Mouse (Mus musculus): ENCODE results near the gene Tmem269.

Tmem269 gene

GRCm38 (mm10) chr4:119218169-119218568 lies at the start of gene Tmem269:
Tmem269 (minus strand) TSS chr4:119218217.
- DNase-seq (ENCODE audit: low spot score): no peak

GRCm38 (mm10) chr4:119266606-119267005 lies 48.6 kb upstream of the Tmem269 start:
- DNase-seq (ENCODE audit: low spot score): no peak

GRCm38 (mm10) chr4:119263459-119263858 lies 45.4 kb upstream of the Tmem269 start:
- DNase-seq (ENCODE audit: low spot score): no peak

GRCm38 (mm10) chr4:119262483-119262882 lies 44.5 kb upstream of the Tmem269 start:
- no peak for DNase-seq (ENCODE audit: low spot score)

GRCm38 (mm10) chr4:119261087-119261713 lies 43.2 kb upstream of the Tmem269 start:
- no peak for DNase-seq (ENCODE audit: low spot score)

GRCm38 (mm10) chr4:119259344-119260254 lies 41.6 kb upstream of the Tmem269 start:
- no peak for DNase-seq (ENCODE audit: low spot score)

GRCm38 (mm10) chr4:119257083-119257482 lies 39.1 kb upstream of the Tmem269 start:
- no peak for DNase-seq (ENCODE audit: low spot score)

GRCm38 (mm10) chr4:119255351-119255750 lies 37.3 kb upstream of the Tmem269 start, which contains the start of gene Cldn19:
Cldn19 (plus strand) TSS chr4:119255414.
- DNase-seq (ENCODE audit: low spot score): no peak

GRCm38 (mm10) chr4:119254012-119254618 lies 36.1 kb upstream of the Tmem269 start:
- no peak for DNase-seq (ENCODE audit: low spot score)

- DNase-seq (ENCODE audit: low spot score): no peak
Observed at GRCm38 (mm10) chr4:119252025-119252808, 34.2 kb upstream of the Tmem269 start.

GRCm38 (mm10) chr4:119248407-119248965 lies 30.5 kb upstream of the Tmem269 start:
- no peak for DNase-seq (ENCODE audit: low spot score)

GRCm38 (mm10) chr4:119247462-119248235 lies 29.6 kb upstream of the Tmem269 start:
- DNase-seq (ENCODE audit: low spot score): peak; percentile 74

- DNase-seq (ENCODE audit: low spot score): no peak
Observed at GRCm38 (mm10) chr4:119246688-119247225, 28.7 kb upstream of the Tmem269 start.

GRCm38 (mm10) chr4:119245961-119246360 lies 27.9 kb upstream of the Tmem269 start:
- no peak for DNase-seq (ENCODE audit: low spot score)

- DNase-seq (ENCODE audit: low spot score): peak; percentile 45
Observed at GRCm38 (mm10) chr4:119245556-119245955, 27.5 kb upstream of the Tmem269 start.

- DNase-seq (ENCODE audit: low spot score): no peak
Observed at GRCm38 (mm10) chr4:119244468-119245240, 26.6 kb upstream of the Tmem269 start.

GRCm38 (mm10) chr4:119242571-119242970 lies 24.6 kb upstream of the Tmem269 start:
- no peak for DNase-seq (ENCODE audit: low spot score)

GRCm38 (mm10) chr4:119241664-119242063 lies 23.6 kb upstream of the Tmem269 start:
- no peak for DNase-seq (ENCODE audit: low spot score)

- no peak for DNase-seq (ENCODE audit: low spot score)
Observed at GRCm38 (mm10) chr4:119239181-119239682, 21.2 kb upstream of the Tmem269 start.
